Mouse (Mus musculus): ENCODE results near the gene Unc5cl.

The Unc5cl gene

DNA sequence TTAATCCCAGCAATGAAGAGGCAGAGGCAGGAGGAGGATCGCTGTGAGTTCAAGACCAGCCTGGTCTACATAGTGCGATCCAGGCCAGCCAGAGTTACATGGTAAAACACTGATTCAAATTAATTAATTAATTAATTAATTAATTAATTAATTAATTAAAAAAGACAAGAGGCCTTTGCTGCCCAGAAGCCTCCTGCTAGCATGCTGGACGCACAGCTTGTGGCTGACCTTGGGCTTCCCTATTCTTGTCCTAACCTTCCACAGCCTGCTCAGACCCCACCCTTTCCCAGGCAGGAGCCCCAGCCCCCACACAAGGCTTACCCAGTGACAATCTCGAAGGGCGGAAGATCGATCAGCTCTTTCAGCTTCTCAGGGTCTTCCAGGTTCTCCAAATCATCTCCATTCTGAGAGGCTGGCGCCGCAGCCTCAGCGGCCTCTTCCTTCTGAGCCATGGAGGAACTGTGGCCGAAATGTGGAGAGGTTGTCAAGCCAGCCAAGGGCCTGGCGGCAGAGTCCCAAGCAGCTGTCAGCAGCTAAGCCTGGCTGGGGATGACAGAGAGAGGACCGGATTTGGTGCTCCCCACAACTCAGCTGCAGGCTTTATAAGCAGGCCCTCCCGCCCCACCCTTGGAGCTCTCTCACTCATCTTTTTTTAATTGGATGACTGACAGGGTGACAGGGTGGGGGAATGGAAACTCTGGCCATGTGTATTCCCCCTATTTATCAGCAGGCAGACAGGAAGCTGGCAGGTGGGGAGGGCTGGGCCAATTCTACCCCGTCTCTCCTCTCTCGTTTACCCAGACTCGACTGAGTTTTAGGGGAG, 22.3 kb upstream of the Unc5cl start, which contains the start of gene Apobec2:
TSS of gene Apobec2 (minus strand) at position 773 of the 823 bp plus-strand sequence.
- peak; percentile 62 to 70 for DNase-seq

DNA sequence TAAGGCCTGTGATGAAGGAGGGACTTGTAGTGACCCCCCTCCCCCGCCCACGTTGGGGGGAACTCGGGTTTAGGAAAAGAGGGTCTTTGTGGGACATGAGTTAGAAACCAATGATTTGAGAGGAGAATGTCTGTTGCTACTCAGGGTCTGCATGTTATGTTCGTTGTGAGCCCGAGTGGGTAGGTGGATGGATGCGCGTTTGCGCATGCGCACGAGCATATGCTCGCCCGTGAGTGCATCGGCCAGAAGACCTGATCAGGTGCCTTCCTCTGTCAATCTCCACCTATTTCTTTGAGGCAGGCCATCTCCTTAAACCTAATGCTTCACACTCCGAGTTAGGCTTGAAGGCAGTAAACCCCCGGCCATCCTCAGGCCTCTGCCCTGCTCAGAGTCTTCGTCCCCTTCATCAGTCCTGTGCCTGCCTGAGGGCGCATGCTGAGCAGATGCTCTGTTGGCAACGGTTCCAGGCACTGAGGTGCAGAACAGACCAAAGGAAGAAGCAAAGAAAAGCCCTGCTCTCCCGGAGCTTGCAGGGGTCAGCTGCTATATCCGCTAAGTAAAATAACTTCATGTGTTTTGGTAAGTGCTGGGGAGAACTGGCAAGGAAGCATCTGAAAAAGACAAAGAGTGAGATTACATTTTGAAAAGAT, 21.6 kb upstream of the Unc5cl start:
- DNase-seq = peak; percentile 69 to 81

DNA sequence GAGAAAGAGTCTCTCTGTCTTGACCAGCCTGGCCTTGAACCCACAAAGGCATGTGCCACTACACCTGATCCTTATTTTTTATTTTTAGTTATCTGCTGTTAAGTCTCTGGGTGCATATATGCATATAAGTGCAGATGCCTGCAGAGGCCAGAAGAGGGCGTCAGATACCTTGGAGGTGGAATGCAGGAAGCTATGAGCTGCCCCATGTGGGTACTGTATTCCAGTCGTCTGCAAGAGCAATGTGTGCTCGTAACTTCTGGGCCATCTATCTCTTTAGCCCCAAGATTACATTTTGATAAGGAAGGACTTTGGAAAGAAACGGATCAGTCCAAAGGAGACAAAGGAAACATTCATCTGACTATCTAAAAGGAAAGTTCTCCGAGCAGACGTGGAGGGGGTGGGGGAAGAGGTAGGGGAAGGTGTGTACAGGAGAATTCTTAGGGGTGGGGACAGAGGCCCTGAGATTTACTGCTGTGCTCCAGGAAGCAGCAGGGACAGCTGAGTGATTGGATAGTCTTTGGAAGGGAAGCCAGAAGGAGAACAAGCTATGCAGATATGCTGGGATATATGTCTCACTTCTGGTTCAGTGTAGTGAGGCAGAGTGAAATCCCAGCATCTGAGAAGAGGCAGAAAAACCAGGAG, 20.9 kb upstream of the Unc5cl start:
- no peak for DNase-seq

DNA sequence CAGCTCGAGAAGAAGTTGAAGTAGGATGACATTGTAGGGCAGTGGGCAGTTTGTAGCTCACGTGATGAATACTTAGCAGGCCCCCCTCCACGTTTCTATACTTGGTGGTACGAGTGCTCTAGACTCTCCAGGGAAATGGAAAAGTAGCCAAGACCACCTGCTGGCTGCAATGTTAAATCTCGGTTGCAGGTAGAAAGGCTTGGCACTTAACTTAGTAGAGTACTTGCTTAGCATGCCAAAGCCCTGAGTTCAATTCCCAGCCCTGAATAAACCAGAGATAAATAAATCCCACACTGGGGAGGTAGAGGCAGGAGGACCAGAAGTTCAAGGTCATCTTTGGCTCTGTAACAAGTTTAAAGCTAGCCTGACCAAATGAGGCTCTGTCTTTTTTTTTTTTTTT, 20.2 kb upstream of the Unc5cl start:
- DNase-seq = no peak

DNA sequence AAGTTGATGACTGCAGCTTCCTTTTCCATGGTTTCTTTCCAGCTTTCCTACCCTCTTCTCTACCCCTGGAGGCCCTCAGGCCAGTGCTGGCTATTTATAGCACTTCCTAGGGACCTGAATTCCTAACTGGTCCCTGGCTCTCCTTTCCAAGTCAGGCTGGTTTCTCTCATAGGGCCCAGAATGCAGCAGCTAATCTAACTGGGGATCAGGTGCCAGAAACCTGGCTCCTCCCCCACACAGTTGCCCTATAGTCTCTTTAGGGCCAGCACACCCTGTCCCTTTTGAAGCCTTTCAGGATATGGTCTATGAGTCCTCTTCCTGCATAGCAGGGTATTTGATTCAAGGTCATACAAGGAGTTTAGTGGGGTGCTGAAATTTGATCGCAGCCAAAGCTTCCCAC, 18.2 kb upstream of the Unc5cl start:
- DNase-seq = no peak

DNA sequence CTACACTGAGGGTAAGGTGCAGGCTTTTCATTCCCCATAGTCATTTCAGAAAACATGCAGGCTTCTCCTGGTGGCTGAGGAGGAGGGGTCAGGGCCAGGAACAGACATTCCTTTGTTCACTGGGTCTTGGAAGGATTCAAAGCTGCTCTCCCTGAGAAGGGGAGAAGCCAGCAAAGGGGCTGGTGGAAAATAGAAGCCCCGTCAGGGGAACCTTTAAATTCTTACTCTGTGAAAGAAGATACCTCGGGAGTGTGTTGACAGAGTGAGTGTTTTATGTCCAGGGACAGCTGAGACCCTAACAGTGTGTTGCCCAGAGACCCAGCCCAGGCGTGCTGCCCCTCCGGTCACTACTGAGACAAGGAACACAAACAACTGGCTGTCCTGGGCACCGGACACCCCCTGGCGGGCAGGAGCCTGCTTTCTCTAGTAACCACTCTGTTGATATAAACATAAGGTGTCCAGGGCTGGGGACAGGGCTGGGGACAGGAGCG, 17.2 kb upstream of the Unc5cl start:
- peak in 1 of 2 experiments; percentile 30 for DNase-seq

DNA sequence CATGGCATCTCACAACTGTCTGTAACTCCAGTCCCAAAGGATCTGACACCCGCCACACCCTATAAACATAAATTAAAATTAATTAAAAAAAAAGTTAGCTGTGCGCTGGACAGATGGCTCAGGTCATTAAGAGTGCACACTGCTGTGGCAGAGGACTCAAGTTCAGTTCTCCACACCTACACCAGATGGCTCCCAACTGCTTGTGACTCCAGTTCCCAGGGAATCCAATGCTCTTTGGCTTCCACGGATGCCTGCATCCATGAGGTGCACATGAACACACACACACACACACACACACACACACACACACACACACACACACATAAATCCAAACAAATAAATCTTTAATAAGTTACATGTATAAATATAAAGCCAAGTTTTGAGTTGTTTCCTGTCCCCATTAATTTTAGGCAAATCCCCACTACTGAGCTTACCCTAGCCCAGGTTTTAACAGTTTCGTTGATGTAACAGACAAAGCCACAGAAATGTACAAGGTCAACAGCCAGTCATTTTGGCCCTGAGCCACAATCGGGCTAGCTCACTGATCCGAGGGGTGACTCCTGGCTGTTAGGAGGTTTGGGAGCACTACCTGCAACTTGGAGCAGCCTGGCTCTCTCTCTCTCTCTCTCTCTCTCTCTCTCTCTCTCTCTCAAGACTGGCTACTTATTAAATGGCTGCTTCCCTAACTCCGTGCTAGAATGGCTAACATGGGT, 11.8 kb upstream of the Unc5cl start:
- peak; percentile 20 to 22 for DNase-seq

DNA sequence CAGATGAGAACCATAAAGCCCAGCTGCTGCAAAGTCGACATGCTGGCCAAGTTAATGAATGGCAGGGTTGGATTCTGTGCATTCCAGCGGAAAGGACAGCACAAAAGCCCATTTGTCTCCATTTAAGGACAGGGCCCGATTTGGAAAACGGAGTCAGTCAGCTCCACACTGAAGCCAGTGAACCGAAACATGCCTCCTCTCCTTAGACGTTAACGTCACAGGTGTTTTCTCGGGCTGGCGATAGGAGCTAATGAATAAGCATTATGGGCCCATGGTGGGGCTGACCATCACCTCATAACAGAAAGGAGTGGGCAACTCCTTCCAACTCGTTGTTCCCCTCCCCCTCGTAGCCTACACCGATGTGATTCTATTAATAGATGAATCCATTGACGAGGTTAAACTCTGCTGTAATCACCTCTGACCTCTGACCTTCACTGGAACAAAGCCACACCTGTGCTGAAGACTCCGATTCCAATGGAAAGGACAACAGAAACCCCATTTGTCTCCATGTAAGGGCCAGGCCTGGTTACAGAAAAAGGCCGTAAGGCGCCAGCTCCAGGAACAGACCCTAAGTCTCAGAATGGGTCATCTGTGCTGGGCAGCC, 11.1 kb upstream of the Unc5cl start:
- DNase-seq = no peak

DNA sequence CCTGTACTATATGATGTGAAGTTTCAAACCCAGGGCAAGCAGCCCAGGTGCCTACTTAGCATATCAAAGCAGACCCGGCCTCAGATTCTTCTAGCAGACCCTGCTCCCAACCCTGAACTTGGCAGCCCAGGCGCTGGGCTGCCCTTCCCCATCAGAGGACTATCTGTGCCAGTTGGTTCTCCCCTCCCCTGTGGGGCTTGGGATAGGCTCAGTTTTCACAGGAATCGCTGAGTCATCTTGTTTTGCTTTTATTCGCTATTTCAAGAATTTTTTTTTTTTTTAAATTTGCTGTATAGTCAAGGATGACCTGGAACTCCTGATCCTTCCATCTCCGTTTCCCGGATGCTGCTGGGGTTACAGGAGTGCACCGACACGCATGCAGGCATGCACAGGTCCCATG, 7.0 kb upstream of the Unc5cl start:
- DNase-seq = no peak

DNA sequence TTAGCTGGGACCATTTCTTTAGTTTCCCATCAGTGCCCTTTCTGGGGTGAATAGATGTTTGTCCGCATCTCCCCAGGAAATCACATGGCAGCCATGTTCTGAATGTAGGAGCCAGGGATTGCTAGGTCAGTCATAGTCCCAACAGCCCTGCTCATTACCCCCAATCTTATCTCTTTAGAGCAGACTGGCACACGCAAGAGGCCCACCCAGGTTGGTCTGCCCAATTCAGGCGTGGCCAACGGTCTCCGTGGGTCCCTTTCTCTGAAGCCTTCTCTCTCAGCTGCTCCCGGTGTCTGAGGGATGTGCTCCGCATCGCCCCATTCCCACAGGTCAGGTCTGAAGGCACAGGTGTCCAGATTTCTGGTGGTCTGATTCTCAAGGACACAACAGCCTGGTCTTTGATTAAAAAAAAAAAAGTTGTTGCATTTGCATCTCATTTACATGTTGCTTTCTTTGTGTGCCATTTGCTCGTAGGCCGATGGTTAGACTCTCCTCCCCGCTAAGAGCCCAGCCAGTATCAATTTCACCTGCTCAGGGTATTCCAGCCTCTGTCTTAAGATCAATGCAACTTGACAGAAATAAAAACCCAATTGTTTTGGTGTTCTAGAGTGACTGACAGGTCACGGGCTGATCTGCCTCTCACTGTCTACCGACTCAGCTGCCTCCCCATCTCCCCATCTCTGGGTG, 3.9 kb upstream of the Unc5cl start:
- no peak for DNase-seq

DNA sequence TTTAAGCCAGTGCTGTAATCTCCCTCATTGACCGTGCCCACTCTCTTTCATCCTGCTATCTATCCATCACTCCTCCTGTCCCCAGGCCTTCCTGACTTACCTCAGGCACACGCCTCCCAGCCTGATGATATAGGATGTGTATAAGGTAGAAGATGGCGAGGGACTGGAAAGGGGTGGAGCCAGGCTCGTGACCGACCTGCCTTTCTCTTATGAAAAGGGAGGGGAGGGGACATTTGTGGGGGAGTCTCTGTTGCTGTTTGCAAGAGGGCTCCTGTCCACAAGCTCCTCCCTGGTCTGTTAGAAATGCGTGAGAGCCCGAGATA, 3.4 kb upstream of the Unc5cl start, which contains the start of gene Tspo2:
TSS of gene Tspo2 (minus strand) at position 170 of the 323 bp plus-strand sequence.
- no peak for DNase-seq

DNA sequence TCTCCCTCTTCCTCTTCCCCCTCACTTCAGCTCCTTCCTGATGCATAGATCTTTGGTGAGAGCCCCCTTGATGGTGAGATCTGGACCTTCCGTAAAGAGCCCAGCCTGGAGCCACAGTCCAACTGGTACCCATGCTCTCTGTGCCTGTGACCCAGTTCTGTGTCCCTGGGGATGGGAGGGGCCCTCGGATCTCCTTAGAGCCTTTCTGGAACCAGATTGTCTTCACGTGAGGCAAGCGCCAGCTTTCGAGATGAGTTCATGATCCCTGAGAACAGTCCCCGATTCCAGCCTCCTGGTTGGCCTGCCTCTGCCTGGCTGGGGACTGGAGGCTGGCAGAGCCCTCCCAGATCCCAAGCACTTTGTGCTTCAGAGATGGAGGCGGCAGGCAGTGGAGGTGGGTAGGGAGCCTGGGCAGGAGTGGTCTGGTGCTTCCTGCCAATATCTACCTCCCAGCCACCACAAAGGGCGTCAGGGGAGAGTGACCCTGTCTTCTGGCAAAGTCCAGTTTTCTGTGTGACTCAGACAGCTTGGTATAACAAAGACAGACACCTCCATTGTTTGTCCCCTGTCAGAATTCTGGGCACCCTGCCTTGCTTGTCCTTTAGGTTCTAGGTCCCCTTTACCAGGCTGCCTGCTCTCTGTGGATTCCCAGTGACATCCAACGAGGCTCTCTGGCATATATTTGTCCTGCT, 2.8 kb upstream of the Unc5cl start:
- no peak for DNase-seq

DNA sequence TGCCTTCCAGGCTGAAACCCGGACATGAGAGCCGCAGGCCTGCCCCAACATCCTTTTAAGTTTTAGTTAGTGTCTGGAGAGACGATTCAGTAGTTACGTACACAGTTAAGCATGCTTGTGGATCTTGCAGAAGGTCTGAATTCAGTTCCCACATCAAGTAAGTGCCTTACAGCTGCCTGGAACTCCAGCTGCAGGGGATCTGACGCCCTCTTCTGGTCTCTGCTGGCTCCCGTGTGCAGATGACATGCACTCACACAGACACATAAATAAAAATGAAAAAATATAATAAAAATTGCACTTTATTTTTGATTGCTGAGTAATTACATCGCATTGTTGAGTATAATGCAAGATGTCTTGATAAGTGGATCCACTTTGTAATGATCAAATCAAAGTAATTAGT, 1.2 kb upstream of the Unc5cl start:
- no peak for DNase-seq

DNA sequence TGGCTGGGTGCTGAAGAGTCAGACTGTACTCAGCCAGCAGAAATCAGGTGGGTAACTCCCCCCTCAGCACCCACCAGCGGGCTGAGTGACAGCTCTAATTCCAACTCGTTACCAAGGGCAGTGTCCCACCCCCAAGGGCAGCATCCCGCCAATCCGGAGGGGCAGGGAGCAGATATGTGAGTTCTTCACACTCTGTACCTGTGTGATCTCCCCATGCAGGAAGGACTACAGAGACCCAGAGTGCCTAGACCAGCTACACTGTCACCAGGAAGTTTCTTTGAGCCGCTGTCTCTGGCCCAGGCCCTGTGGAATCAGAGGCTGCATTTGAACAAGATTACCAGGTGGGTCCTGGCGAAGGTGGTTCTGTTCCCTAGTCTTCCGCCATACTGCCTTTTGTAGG, 511 bp upstream of the Unc5cl start:
- no peak for DNase-seq

DNA sequence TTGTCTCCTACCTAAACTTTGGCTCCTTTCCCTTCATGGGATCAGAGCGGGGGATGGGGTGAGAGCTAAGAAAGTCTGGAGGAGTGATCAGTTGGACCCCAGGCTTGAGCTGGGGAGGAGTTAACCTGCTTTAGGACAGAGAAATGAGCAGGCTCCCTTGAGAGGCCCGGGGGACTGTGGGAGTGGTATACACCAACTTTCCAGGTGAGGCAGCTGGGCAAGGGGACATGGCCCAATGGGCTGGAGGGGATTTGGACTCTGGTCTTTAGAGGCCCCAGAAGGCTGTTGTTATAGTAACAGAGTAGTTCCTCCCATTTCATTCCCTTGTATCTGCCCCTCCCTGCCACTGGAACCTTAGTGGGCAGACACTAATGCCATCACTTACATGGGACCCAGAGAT, 1.3 kb downstream of the Unc5cl start:
- no peak for DNase-seq

DNA sequence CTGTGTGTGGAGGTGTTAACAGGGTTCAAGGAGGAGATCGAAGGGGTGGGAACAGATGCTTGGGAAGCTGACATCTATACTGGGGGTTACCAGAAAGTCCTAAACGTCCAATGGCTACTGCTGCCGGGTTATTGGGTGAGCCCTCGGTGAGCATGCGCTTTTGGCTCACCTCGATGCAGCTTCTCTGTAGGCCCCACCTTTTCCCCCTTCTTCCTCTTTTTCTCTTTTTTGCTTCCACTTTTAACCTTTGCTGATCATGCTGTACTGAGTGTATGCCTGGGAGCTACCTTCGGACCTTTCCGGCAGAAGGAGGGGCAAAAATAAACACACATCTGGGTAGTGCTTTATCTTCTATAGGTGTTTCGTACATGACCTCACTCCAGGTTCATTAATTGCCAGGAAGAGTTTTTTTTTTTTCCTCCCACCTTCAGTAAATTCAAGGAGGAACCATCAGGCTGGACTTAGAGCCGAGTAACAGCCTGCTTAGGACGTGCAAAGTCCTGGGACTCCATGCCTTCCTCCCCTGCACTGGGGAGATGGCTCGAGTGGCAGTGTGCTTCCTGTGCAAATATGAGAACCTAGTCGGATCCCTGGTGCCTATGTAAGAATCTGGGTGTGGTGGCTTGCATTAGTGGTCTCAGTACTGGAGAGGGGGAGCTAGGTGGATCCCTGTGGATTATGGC, 3.4 kb downstream of the Unc5cl start:
- no peak for DNase-seq

DNA sequence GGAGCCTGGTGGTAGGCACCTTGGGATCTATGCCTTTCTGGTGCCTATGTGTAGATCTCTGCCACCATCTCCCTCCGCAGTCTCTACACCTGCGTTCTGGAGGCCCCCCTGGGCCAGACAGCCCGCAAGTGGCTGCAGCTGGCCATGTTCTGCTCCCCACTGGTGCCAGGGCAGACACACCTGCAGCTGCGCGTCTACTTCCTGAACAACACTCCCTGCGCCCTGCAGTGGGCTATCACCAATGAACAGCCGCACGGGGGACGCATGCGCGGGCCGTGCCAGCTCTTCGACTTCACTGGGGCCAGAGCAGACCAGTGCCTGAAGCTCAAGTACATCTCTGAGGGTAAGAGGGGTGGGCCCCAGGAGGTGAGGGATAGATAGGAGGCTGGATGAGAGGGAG, 7.4 kb downstream of the Unc5cl start:
- no peak for DNase-seq

DNA sequence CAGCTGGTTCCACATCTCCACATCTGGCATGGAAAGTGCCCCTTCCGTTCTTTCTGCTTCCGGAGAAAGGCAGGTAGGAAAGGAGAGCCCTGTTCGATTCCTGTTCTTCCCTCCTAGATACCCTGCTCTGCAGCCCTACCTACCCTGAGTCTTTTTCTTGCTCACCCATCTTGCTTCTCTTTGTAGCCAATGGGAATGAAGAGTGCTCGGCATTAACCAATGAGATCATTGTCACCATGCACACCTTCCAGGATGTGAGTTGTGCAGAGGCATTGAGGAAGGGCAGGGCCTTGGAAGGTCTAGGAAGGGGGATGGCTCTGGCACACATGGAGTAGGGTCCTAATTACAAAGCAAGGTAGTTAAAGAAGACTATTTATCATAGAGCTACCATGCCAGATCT, 8.7 kb downstream of the Unc5cl start:
- DNase-seq = no peak

DNA sequence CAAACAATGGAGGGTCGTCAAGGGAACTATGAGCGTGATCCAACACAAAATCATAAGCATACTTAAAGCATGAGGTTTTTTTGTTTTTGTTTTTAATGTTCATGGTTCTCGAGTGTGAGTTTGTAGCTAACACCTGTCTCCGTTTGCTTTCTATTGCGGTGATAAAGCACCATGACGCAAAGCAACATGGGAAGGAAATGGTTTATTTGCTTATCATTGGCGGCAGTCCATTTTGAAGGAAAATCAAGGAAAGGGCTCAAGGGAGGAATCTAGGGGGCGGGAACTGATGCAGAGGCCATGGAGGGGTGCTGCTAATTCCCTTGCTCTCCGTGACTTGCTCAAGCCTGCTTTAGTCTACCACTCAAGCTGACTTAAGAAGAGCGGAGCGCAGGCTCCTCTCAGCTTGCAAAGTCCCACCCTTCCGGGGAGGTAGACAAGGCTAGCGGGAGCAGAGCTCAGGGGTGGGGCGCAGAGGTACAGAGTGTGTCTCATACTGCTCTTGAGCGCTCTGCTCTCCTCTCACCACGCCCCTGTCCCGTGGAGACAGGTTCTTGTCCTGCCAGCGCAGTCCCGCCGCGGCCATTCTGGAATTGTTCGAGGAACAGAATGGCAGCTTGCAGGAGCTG, 12.2 kb downstream of the Unc5cl start:
- DNase-seq = peak in 1 of 2 experiments; percentile 21

All from cerebellum, postnatal 10 days (tissue).